Mouse (Mus musculus) layer of hippocampus, adult 2 months (tissue): ENCODE measurements around the gene Ddit4. TPM values are rescaled to one million over a fixed set of nuclear protein-coding genes. Genes with fewer than 3 reads are reported as not detected.
A peak's percentile ranks its signal among the peaks of the same experiment; 100 is the strongest.

Experiments used
- DNase-seq, 2 experiments: peaks; one replicate each; pipeline ENCODE4 v3.0.0; 2022; ENCODE audit warnings: low spot score in 2 of 2
- H3K27ac ChIP-seq: fragments of 200-600 bp; 2 replicates; pipeline ENCODE4 v1.8.1; 2022
- H3K4me3 ChIP-seq: fragments of 200-600 bp; 2 replicates; pipeline ENCODE4 v1.8.1; 2022; ENCODE audit warnings: mild to moderate bottlenecking
- CTCF ChIP-seq: fragments of 200-600 bp; conservative IDR thresholded peaks from 2 replicates; pipeline ENCODE4 v1.8.1; 2022; ENCODE audit warnings: antibody characterized with exemption, mild to moderate bottlenecking, moderate library complexity
- total RNA-seq, 2 experiments: library from RNA; stranded (reverse); gene quantifications; 2 replicates each; pipeline ENCODE4 v1.2.3; 2021

Gene Ddit4
- total RNA-seq, 2 experiments from 2014 or later: 63.6 to 66.7 TPM

GRCm38 (mm10) chr10:59952152-59952780 is 632 bp upstream of the Ddit4 start:
- peak; percentile 70 to 74 for DNase-seq
- 0 out of 2 replicates have a peak, but pooled peaks have one; percentile 2 for TF ChIP-seq CTCF
- peak overlapping the region; percentile 100 for H3K27ac ChIP-seq
- H3K4me3 ChIP-seq: peak overlapping the region; percentile 73

GRCm38 (mm10) chr10:59950716-59951191 is 880 bp downstream of the Ddit4 start:
- Histone ChIP-seq H3K4me3 (peak overlapping the region; percentile 73), H3K27ac (peak overlapping the region; percentile 100)
- DNase-seq: peak; percentile 72 to 79
- TF ChIP-seq CTCF: peak; percentile 81

GRCm38 (mm10) chr10:59949783-59950605 is 1.6 kb downstream of the Ddit4 start:
- TF ChIP-seq CTCF: no peak
- H3K27ac ChIP-seq: peak overlapping the region; percentile 100
- no peak for DNase-seq
- peak overlapping the region; percentile 73 for H3K4me3 ChIP-seq

- Histone ChIP-seq H3K27ac (peak overlapping the region; percentile 100), H3K4me3 (peak overlapping the region; percentile 73)
- no peak for DNase-seq
- no peak for TF ChIP-seq CTCF
Observed at GRCm38 (mm10) chr10:59949255-59949648, 2.4 kb downstream of the Ddit4 start.

DNA sequence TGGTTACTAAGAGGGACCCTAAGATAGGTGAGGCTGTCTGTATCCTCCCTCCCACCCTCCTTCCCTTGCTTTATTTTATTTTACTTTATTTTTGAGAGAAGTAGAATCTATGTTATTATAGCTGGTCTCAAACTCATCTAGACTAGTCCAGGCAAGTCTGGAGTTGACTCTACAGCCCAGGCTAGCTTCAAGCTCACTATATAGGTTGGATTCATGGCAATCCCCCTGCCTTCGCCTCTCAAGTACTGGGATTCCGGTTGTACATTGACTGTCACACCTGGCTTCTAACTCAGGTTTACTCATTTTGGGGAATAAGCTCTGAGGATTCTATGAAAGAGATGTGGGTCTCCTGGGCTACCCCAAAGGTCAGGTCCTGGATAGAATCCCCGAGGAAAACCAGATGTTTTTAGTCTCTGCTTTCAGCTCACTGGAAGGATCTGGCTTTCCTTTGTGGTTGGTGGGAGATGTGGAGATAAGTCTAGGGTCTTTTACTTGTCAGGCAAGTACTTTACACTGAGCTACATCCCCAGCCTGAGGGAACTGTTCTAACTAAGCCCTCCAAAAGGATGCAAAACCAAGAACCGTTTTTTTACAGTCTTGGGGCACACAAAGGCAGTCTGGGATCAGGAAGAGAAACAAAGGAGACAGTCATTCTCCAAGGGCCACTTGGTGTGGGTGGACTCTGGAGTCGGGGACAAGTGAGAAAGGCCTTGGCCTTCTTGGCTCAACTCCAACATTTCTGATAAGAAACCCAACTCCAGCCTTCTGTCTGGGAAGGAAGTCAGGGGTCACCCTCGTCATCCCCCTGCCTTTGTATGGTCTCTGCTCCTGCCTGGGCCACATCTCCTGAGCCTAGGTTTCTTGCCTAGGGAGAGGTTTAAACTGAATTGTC is 3.0 kb downstream of the Ddit4 start:
- peak overlapping the region; percentile 100 for H3K27ac ChIP-seq
- no peak for DNase-seq
- TF ChIP-seq CTCF: no peak
- H3K4me3 ChIP-seq: peak overlapping the region; percentile 73

GRCm38 (mm10) chr10:59947296-59948073 is 4.1 kb downstream of the Ddit4 start:
- no peak for DNase-seq
- TF ChIP-seq CTCF: no peak
- H3K27ac ChIP-seq: peak overlapping the region; percentile 100
- H3K4me3 ChIP-seq: no peak overlapping the region

DNA sequence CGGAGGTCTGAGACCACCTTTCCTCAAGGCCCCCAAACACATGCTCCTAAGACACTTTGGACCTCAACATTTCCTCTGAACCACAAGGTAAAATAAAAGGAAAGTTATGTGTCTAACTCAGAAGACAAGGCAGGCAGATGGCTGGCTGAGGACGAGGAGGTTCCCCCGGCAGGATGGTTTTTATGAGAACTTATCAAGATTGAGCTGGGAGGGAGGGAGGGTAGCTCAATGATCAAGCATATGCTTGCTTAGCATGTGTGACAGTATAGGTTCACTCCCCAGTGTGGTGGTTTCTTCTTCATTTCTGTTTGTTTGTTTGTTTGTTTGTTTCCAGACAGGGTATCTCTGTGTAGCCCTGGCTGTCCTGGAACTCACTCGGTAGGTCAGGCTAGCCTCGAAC is 5.3 kb downstream of the Ddit4 start:
- Histone ChIP-seq H3K27ac (peak overlapping the region; percentile 32; the same call in 1 of the 2 replicates), H3K4me3 (no peak overlapping the region)
- TF ChIP-seq CTCF: no peak
- DNase-seq: no peak

DNA sequence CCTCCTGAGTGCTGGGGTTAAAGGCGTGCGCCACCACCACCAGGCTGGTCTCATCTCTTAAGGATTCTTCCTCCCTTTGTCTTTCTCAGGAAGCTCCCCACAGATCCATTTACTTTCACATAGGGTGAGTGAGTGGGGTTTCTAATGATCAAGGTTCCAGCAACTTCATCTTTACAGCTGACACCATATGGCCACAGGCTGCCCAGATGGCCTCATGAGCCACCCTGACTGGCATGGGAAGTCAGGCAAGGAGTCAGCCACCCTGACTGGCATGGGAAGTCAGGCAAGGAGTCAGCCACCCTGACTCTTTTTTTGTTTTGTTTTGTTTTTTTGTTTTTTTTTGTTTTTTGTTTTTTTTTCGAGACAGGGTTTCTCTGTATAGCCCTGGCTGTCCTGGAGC is 6.2 kb downstream of the Ddit4 start:
- no peak overlapping the region for H3K27ac ChIP-seq
- no peak for TF ChIP-seq CTCF
- H3K4me3 ChIP-seq: no peak overlapping the region
- DNase-seq: no peak

DNA sequence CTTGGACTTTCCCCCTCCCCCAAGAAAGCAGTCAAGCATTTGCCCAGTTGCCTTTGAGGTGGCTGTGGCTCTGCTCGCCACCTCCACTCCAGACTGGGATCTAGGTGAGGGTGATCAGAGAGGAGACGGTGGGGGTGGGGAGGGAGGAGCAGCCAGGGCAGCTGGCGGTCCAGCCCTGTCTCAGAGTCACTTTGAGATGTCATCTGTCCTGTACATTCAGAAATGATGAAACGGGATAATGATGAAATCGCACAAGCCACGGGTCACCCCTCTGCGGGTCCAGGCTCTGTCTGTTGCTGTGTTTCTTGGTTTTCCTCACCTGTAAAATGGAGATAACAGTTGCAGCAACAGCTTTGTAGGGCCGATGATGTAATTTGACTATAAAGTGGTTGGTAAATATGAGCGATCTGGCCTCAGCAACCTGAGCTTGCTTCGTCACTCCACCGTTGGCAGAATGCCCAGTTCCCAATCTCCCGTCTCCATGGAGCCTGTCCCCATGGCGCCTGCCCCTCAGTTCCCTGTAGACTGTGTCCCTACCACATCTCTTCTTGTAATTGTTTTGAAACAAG is 8.1 kb downstream of the Ddit4 start:
- TF ChIP-seq CTCF: no peak
- Histone ChIP-seq H3K27ac (peak overlapping the region; percentile 98), H3K4me3 (peak overlapping the region; percentile 46)
- DNase-seq: peak; percentile 87 to 91

GRCm38 (mm10) chr10:59942847-59943420 is 8.7 kb downstream of the Ddit4 start:
- Histone ChIP-seq H3K27ac (peak overlapping the region; percentile 98), H3K4me3 (peak overlapping the region; percentile 46)
- TF ChIP-seq CTCF: no peak
- peak; percentile 71 to 77 for DNase-seq

GRCm38 (mm10) chr10:59942281-59942846 is 9.3 kb downstream of the Ddit4 start:
- Histone ChIP-seq H3K27ac (peak overlapping the region; percentile 98), H3K4me3 (peak overlapping the region; percentile 46)
- no peak for TF ChIP-seq CTCF
- no peak for DNase-seq
